Mouse (Mus musculus) adrenal gland, postnatal 4 days (tissue): ENCODE results near the gene Serpina12. TPM values are rescaled to one million over a fixed set of nuclear protein-coding genes. Genes with fewer than 3 reads are reported as not detected.

Experiments used
- DNase-seq, 2 experiments: peaks; one replicate each; pipeline ENCODE4 v3.0.0; 2021 to 2022; ENCODE audit warnings: low spot score in 2 of 2, mixed read lengths in 2 of 2
- total RNA-seq, 2 experiments: library from RNA; stranded (reverse); gene quantifications; 2 replicates each; pipeline ENCODE4 v1.2.3; 2021

Serpina12 gene
- total RNA-seq, 2 experiments from 2014 or later = 0.08 TPM; not detected in 1

- no peak for DNase-seq
Measured at GRCm38 (mm10) chr12:104004689-104005088, 39.6 kb downstream of the Serpina12 start.

- DNase-seq = no peak
Measured at GRCm38 (mm10) chr12:104003238-104003612, 41.0 kb downstream of the Serpina12 start.

DNA sequence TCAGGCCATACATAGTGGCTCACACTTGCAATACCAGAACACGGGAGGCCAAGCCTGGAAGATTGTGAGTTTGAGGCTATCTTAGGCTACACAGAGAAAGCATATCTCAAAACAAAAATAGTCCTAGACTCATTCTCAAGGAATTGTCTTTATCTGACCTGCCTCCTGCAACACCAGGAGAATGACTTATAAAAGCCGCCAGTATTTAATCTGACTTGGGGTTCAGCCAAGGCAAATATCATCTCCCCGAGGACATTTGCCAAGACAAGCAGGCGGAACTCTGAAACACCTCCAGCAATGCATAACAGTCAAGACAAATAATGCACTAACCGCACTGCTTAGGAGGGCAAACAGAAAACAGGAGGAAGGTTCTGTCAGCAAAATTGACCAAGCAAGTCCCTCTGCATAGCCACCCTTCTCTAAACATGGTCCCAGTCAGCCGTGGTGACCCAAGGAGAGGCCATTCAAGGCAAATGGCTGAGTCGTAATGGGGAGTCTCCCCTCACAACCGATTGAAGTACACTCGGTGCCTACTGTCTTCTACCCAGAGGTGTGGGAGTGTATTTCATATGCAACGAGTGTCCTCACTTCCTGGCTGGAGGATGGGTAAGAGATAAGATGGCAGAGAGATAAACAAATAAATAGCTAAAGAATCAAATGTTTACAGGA lies 41.5 kb downstream of the Serpina12 start:
- DNase-seq = no peak

- DNase-seq = no peak
Measured at GRCm38 (mm10) chr12:104000594-104000993, 43.6 kb downstream of the Serpina12 start.

- no peak for DNase-seq
Measured at GRCm38 (mm10) chr12:103999611-104000010, 44.6 kb downstream of the Serpina12 start.

- no peak for DNase-seq
Measured at GRCm38 (mm10) chr12:103996513-103996912, 47.7 kb downstream of the Serpina12 start.

DNA sequence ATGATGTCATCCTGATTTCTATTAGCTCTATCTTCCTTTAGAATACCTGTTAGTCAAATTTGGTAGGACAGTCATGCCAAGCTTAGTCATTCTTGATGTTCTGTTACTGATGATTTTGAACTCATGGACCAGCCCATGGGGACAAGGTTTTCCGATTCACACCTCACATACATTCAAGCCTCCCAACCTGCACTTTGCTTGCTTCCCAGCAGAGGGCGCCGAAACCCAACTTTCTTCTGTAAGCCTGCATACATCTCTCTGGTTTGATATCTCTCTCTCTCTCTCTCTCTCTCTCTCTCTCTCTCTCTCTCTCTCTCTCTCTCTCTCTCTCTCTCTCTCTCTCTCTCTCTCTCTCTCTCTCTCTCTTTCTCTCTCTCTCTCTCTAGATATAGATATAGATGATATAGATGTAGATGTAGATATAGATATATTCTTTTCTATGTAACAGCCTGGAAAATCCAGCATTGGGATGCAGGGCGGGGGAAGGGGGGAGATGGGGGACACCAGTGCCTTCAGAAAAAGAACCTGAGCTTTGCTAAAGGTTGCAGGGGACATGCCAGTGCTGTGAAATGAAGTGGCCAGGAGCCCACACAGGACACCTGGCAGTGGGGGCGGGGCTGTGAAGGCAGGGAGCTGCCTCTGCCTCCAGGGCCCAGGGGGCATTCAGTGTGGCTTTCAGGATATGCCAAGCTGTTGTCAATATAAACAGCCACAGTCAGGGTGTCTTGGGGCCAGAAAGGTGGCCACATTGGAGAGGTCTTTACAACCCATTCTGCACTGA lies 48.8 kb downstream of the Serpina12 start:
- DNase-seq = peak; percentile 25 to 28

- DNase-seq = no peak
Measured at GRCm38 (mm10) chr12:103992945-103993344, 51.3 kb downstream of the Serpina12 start.

- no peak for DNase-seq
Measured at GRCm38 (mm10) chr12:103989857-103990256, 54.4 kb downstream of the Serpina12 start, which contains the start of gene Serpina11. Serpina11 (minus strand) TSS chr12:103989957.

- DNase-seq = no peak
Measured at GRCm38 (mm10) chr12:103989514-103989767, 54.8 kb downstream of the Serpina12 start.

- DNase-seq = no peak
Measured at GRCm38 (mm10) chr12:103988754-103989513, 55.3 kb downstream of the Serpina12 start.

DNA sequence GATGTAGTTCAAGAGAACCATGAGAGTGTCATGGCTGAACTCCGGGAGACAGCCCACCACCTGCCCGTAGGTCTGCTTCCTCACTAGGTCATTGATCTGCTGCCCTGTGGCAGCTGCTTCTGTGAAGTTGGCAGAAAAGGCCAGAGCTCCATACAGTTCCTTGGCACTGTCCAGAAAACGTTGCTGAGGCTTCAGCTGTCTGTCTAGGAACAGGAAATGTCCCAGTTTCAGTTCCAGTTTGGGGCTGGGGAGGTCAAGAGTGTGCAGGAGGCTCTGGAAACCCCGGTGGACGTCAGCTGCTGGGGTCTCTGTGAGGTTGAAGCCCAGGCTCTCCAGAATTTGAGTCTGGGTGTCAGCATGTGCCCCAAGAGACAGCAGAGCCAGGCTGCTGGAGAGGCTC lies 58.4 kb downstream of the Serpina12 start:
- DNase-seq = no peak

GRCm38 (mm10) chr12:103984935-103985334 lies 59.3 kb downstream of the Serpina12 start:
- no peak for DNase-seq

GRCm38 (mm10) chr12:103981646-103982360 lies 62.4 kb downstream of the Serpina12 start:
- no peak for DNase-seq

Other genes with a start within 250 kb of the Serpina12 start
- 100 to 1,000 TPM in 1 of 2 experiments, 10 to 100 TPM in 1; 27.4 to 753 TPM for gene Serpina1b, start 214.1 kb downstream of the Serpina12 start, total RNA-seq
- 100 to 1,000 TPM in 1 of 2 experiments, 10 to 100 TPM in 1; 11.1 to 267 TPM for gene Serpina1a, start 180.9 kb downstream of the Serpina12 start, total RNA-seq
- gene Serpina1c, start 139.6 kb downstream of the Serpina12 start, total RNA-seq = 100 to 1,000 TPM in 1 of 2 experiments, 1 to 10 TPM in 1; 9.0 to 275 TPM
- gene Serpina1e, start 85.5 kb downstream of the Serpina12 start, total RNA-seq = 100 to 1,000 TPM in 1 of 2 experiments, 1 to 10 TPM in 1; 8.3 to 423 TPM
- 10 to 100 TPM in 1 of 2 experiments, under 1 TPM in 1; 0.53 to 23.8 TPM for gene Serpina11, start 54.5 kb downstream of the Serpina12 start, total RNA-seq
- gene Serpina9, start 30.7 kb downstream of the Serpina12 start, total RNA-seq = under 1 TPM in 1 of 2 experiments, not detected in 1; 0.17 TPM
- under 1 TPM; 0.22 to 0.51 TPM for gene Serpina5, start 56.7 kb upstream of the Serpina12 start, total RNA-seq
- gene Serpina3a, start 68.3 kb upstream of the Serpina12 start, total RNA-seq = not detected
- gene Serpina3b, start 83.6 kb upstream of the Serpina12 start, total RNA-seq = under 1 TPM in 1 of 2 experiments, not detected in 1; 0.70 TPM
- 1 to 10 TPM; 2.0 to 3.2 TPM for gene Serpina3c, start 109.4 kb upstream of the Serpina12 start, total RNA-seq
- 1 to 10 TPM in 1 of 2 experiments, under 1 TPM in 1; 0.84 to 1.9 TPM for gene Serpina3f, start 170.1 kb upstream of the Serpina12 start, total RNA-seq
- 10 to 100 TPM; 10.4 to 20.9 TPM for gene Serpina3g, start 191.8 kb upstream of the Serpina12 start, total RNA-seq
- under 1 TPM; 0.28 to 0.50 TPM for gene Serpina3i, start 218.7 kb upstream of the Serpina12 start, total RNA-seq